Mouse (Mus musculus): ENCODE measurements around the gene Olfr293. TPM values are rescaled to one million over a fixed set of nuclear protein-coding genes. Genes with fewer than 3 reads are reported as not detected.

Gene Olfr293
- polyA plus RNA-seq (2015; fragmentation: Nextera tagmentation; extraction: Ambion mirVana): not detected in 2 replicates

GRCm38 (mm10) chr7:86648761-86649160, at the start of gene Olfr293:
TSS of gene Olfr293 (plus strand) at chr7:86649061.
- no peak for DNase-seq (ENCODE audit: low spot score)

DNA sequence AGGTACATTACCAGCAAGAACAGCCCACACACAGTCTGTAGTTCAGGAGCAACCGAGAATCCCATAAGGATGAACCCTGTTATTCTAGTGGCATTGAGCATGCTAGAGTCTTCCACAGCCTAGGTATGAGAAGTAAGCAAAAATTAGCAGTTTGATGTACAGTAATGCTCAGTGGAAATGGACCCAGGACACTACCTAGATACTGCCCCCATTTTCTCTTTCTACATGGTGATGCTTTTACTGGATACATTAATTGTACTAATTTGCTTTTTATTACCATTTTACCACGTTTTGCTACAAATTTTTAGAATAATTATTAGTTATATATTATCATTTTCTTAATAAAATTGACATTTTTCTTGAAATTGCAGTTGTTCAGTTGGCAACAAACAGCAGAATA, 32.3 kb upstream of the Olfr293 start, which contains the start of gene Olfr294:
Gene Olfr294 (minus strand): TSS at position 101 of the 400 bp plus-strand sequence.
- DNase-seq (ENCODE audit: low spot score): no peak

GRCm38 (mm10) chr7:86688030-86688429, 39.2 kb downstream of the Olfr293 start, which contains the start of gene Olfr292:
TSS of gene Olfr292 (plus strand) at chr7:86688330.
- no peak for DNase-seq (ENCODE audit: low spot score)

Other genes with a start within 250 kb of the Olfr293 start
- gene Olfr301, start 245.2 kb upstream of the Olfr293 start, polyA plus RNA-seq (2015; fragmentation: Nextera tagmentation; extraction: Ambion mirVana): not detected in 2 replicates
- not detected in 2 replicates for gene Olfr299, start 189.1 kb upstream of the Olfr293 start, polyA plus RNA-seq (2015; fragmentation: Nextera tagmentation; extraction: Ambion mirVana)
- gene Olfr298, start 156.6 kb upstream of the Olfr293 start, polyA plus RNA-seq (2015; fragmentation: Nextera tagmentation; extraction: Ambion mirVana): not detected in 2 replicates
- not detected in 2 replicates for gene Olfr297, start 129.1 kb upstream of the Olfr293 start, polyA plus RNA-seq (2015; fragmentation: Nextera tagmentation; extraction: Ambion mirVana)
- not detected in 2 replicates for gene Olfr295, start 65.2 kb upstream of the Olfr293 start, polyA plus RNA-seq (2015; fragmentation: Nextera tagmentation; extraction: Ambion mirVana)
- not detected in 2 replicates for gene Olfr294, start 32.4 kb upstream of the Olfr293 start, polyA plus RNA-seq (2015; fragmentation: Nextera tagmentation; extraction: Ambion mirVana)
- not detected in 2 replicates for gene Olfr292, start 39.3 kb downstream of the Olfr293 start, polyA plus RNA-seq (2015; fragmentation: Nextera tagmentation; extraction: Ambion mirVana)
- gene Folh1, start 126.9 kb downstream of the Olfr293 start, polyA plus RNA-seq (2015; fragmentation: Nextera tagmentation; extraction: Ambion mirVana): 0.06 and 0.16 TPM in 2 replicates
- gene Vmn2r77, start 146.0 kb downstream of the Olfr293 start, polyA plus RNA-seq (2015; fragmentation: Nextera tagmentation; extraction: Ambion mirVana): not detected in 2 replicates

Data from thymus, postnatal 0 days (tissue).